Mouse (Mus musculus): ENCODE measurements at regions not wholly inside any gene's neighbourhood (a gene's known extent, or its start where the extent isn't known, plus 50 kb on each side); places are given as distances from the start of the nearest gene placed in this dataset.

DNA sequence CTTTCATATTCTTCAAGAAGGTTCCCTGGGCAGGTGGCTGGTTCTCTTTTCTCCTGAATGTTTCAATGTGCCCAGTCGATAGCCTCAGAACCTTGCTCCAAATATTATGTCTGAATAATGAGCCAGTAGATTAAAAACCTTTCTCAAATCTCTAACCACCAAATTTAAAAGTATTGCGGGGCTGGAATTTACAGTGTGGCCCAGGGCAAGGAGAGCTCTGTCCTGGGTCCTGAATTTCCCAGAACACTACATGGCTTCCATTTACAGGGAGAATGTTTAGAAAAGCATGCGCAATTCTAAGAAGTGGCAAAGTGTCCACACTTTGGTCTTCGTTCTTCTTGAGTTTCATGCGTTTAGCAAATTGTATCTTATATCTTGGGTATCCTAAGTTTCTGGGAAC lies 91.0 kb downstream of the Tex36 start:
- H3K9ac ChIP-seq (ENCODE audit: control insufficient read depth, low read depth, low read length, poor library complexity, severe bottlenecking) = no peak overlapping the region
- H3K27me3 ChIP-seq (ENCODE audit: control insufficient read depth in 1 of 2, insufficient read depth in 2 of 2, low read length in 2 of 2) = no peaks in the 10 kb centered on the region
- no peak overlapping the region for H3K27ac ChIP-seq (ENCODE audit: control insufficient read depth, low read depth, low read length)
- TF ChIP-seq JUND (IDR thresholded peaks at IDR 0.05; ENCODE audit: low read depth, low read length) = no peak
- TF ChIP-seq MYC (IDR thresholded peaks at IDR 0.05; ENCODE audit: low read depth, low read length) = no peak
- TF ChIP-seq USF2 (IDR thresholded peaks at IDR 0.05; ENCODE audit: borderline replicate concordance in 1 of 2, insufficient read depth in 1 of 2, low read depth in 1 of 2, low read length in 2 of 2) = no peak
- no peak for TF ChIP-seq POLR2AphosphoS5 (IDR thresholded peaks at IDR 0.05; ENCODE audit: borderline replicate concordance, low read depth, low read length)
- TF ChIP-seq ZC3H11A (IDR thresholded peaks at IDR 0.05; ENCODE audit: low read depth, low read length) = no peak
- no peak for TF ChIP-seq ZNF384 (IDR thresholded peaks at IDR 0.05; ENCODE audit: low read depth, low read length)
- no peak for TF ChIP-seq MXI1 (IDR thresholded peaks at IDR 0.05; ENCODE audit: low read depth, low read length)
- TF ChIP-seq POLR2AphosphoS2 (IDR thresholded peaks at IDR 0.05; ENCODE audit: low read length) = no peak
- no peaks in the 10 kb centered on the region for H3K36me3 ChIP-seq (ENCODE audit: control insufficient read depth in 1 of 2, insufficient read depth in 2 of 2, low read length in 2 of 2)
- no peaks in the 10 kb centered on the region for H3K9me3 ChIP-seq (replicated peaks; ENCODE audit: insufficient read depth, low read length)
- no peaks in the 10 kb centered on the region for H3K79me2 ChIP-seq (ENCODE audit: control insufficient read depth, insufficient read depth, low read length, poor library complexity)
- H3K4me1 ChIP-seq (ENCODE audit: control insufficient read depth in 1 of 2, insufficient read depth in 2 of 2, low read length in 2 of 2) = no peaks in the 10 kb centered on the region
- peak; percentile 6 for DNase-seq (ENCODE audit: low read depth, low spot score)
- H3K4me3 ChIP-seq (ENCODE audit: control insufficient read depth in 1 of 2, insufficient read depth in 1 of 2, low read depth in 2 of 2, low read length in 2 of 2) = no peak overlapping the region

DNA sequence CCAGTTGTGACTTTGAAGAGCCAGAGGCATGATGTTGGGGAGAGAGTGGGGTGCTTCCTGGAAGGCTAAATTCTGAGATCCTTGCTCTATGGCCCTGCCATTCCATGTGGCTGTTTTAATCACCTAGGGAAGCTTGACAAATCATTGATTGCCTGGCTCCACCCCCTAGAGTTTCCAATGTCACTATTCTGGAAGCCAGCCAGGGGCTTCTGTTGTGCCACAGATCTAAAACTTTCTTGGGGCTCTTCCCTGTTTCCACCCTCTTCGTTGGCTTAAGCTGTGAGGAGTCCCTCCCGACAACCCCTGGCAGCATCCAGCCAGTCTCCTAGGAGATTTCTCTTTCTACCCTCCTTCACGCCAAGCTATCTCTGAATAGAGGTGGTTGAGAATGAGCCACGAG lies 92.5 kb downstream of the Tex36 start:
- Histone ChIP-seq H3K9me3 (replicated peaks; ENCODE audit: insufficient read depth, low read length) (no peaks in the 10 kb centered on the region), H3K4me1 (ENCODE audit: control insufficient read depth in 1 of 2, insufficient read depth in 2 of 2, low read length in 2 of 2) (no peaks in the 10 kb centered on the region), H3K27ac (ENCODE audit: control insufficient read depth, low read depth, low read length) (no peak overlapping the region), H3K79me2 (ENCODE audit: control insufficient read depth, insufficient read depth, low read length, poor library complexity) (no peaks in the 10 kb centered on the region; the same call in 1 of the 2 replicates), H3K27me3 (ENCODE audit: control insufficient read depth in 1 of 2, insufficient read depth in 2 of 2, low read length in 2 of 2) (no peaks in the 10 kb centered on the region), H3K9ac (ENCODE audit: control insufficient read depth, low read depth, low read length, poor library complexity, severe bottlenecking) (no peak overlapping the region), H3K36me3 (ENCODE audit: control insufficient read depth in 1 of 2, insufficient read depth in 2 of 2, low read length in 2 of 2) (no peaks in the 10 kb centered on the region), H3K4me3 (ENCODE audit: control insufficient read depth in 1 of 2, insufficient read depth in 1 of 2, low read depth in 2 of 2, low read length in 2 of 2) (no peak overlapping the region)
- TF ChIP-seq CHD1 (IDR thresholded peaks at IDR 0.05; ENCODE audit: low read depth, low read length) = no peak
- TF ChIP-seq E2F4 (IDR thresholded peaks at IDR 0.05; ENCODE audit: borderline replicate concordance, low read depth, low read length) = no peak
- no peak for TF ChIP-seq MYB (IDR thresholded peaks at IDR 0.05; ENCODE audit: low read depth, low read length)
- no peak for TF ChIP-seq SMC3 (IDR thresholded peaks at IDR 0.05; ENCODE audit: low read depth, low read length)
- no peak for TF ChIP-seq USF2 (IDR thresholded peaks at IDR 0.05; ENCODE audit: borderline replicate concordance in 1 of 2, insufficient read depth in 1 of 2, low read depth in 1 of 2, low read length in 2 of 2)
- no peak for TF ChIP-seq ELF1 (IDR thresholded peaks at IDR 0.05; ENCODE audit: low read depth, low read length)
- TF ChIP-seq MYC (IDR thresholded peaks at IDR 0.05; ENCODE audit: low read depth, low read length) = no peak
- no peak for TF ChIP-seq MXI1 (IDR thresholded peaks at IDR 0.05; ENCODE audit: low read depth, low read length)
- no peak for TF ChIP-seq RCOR1 (IDR thresholded peaks at IDR 0.05; ENCODE audit: low read depth, low read length)
- no peak for DNase-seq (ENCODE audit: low read depth, low spot score)
